Mouse (Mus musculus): Measurements from ENCODE around the gene Rell1. TPM values are rescaled to one million over a fixed set of nuclear protein-coding genes. Genes with fewer than 3 reads are reported as not detected.

Rell1 gene
- total RNA-seq, 1 experiment from 2014 or later: 36.7 TPM

- no peak for ATAC-seq (replicated peaks; ENCODE audit: insufficient number of reproducible peaks, low FRiP score, low TSS enrichment, poor library complexity, severe bottlenecking)
These were observed 11.1 kb downstream of the Rell1 start for GRCm38 (mm10) chr5:63957607-63958006.

DNA sequence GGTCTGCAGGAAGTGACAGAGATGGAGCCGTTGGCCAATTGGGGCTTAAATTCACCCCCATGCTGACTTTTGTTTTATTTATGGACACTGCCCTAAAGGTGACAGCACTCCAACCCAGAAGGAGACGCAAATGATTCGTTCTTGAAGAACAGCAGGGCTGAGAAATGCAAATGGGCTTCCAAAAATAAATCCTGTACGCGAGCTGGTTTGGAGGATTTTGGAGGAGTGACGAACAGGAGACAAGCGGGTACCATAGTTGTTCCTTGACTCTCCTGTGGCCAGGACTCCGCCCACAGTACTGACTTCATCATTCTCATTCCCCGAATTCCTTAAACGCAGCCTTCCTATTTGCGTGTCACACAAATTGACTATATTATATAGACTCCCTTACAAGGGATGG is 12.3 kb downstream of the Rell1 start:
- no peak for ATAC-seq (replicated peaks; ENCODE audit: insufficient number of reproducible peaks, low FRiP score, low TSS enrichment, poor library complexity, severe bottlenecking)

GRCm38 (mm10) chr5:63953401-63954032 is 15.2 kb downstream of the Rell1 start:
- no peak for ATAC-seq (replicated peaks; ENCODE audit: insufficient number of reproducible peaks, low FRiP score, low TSS enrichment, poor library complexity, severe bottlenecking)

DNA sequence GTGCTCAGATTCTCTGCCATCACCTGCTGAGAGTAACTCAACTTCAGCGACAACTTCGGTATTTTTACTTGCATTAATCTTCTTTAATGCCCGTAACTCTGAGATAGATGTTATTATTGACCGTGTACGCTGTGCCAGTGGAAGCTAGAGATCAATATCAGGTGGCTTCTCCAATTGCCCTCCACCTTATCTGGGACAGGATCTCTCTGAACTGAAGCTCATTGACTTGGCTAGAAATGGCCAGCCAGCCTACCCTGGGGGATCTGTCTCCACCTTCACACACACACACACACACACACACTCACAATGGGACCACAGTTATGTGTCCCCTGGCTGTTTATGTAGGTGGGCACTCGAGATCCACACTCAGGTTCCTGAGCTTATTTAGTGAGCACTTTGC is 16.7 kb downstream of the Rell1 start:
- no peak for ATAC-seq (replicated peaks; ENCODE audit: insufficient number of reproducible peaks, low FRiP score, low TSS enrichment, poor library complexity, severe bottlenecking)

DNA sequence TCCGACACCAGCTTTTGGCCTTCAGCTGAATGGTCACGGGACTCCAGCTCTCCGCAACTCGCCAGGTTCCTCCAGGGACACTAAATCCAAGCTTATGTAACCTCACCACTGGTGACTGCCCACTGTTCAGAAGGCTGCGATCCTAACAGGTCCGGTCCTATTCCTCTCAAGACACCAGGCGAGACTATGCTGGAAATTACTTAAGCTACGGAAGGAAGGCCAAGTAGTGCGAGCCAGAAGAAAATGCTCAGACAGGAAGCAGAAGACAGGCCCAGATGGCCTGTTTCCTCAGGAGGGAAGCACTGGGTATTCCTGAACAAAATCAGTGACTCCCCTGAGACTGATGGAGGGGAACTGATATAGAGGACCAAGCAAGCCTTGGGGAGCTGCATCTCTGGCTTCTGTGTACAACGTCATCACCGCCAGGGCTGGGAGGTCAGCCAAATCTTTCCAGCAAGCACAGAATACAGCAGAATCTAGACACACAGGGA is 17.2 kb downstream of the Rell1 start:
- ATAC-seq (replicated peaks; ENCODE audit: insufficient number of reproducible peaks, low FRiP score, low TSS enrichment, poor library complexity, severe bottlenecking): no peak

DNA sequence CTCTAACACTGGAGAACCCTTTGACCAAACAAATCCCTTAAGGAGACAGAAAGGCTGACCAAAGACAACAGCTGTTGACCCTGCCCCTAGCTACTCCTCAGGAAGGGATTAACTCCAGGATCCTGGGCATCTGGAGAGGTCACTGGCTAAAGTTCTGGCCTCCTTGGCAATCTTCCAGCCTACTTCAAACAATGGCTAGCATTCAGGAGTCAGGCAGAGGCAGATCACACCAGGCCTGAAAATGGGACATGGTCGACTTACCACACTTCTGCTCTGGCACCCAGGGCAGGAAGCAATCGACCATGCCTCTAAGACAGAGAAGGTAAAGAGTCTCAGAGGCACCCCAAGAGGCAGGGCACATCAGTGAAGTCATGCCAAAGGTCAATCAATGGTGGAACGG is 19.5 kb downstream of the Rell1 start:
- ATAC-seq (replicated peaks; ENCODE audit: insufficient number of reproducible peaks, low FRiP score, low TSS enrichment, poor library complexity, severe bottlenecking): no peak

GRCm38 (mm10) chr5:63947526-63947925 is 21.2 kb downstream of the Rell1 start:
- no peak for ATAC-seq (replicated peaks; ENCODE audit: insufficient number of reproducible peaks, low FRiP score, low TSS enrichment, poor library complexity, severe bottlenecking)

DNA sequence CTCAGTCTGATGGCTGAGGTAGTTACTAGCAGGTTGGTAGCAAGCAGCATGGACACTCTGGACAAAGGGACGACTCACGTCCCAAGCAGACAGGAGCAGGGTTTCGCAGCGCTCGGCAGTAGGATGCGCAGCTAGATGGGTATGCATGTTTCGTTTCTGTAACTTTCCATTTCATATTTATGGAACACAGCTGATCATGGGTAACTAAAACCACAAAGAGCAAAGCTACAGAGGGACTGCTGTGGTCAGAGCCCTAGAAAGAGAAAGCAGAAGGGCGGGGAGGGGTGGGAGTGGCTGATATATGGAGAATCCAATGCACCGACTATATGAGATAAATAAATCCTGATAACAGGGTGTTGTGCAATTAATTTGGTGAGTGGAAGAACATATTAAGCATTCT is 25.4 kb downstream of the Rell1 start:
- peak; percentile 57; the same call in 1 of the 2 replicates for ATAC-seq (replicated peaks; ENCODE audit: insufficient number of reproducible peaks, low FRiP score, low TSS enrichment, poor library complexity, severe bottlenecking)

DNA sequence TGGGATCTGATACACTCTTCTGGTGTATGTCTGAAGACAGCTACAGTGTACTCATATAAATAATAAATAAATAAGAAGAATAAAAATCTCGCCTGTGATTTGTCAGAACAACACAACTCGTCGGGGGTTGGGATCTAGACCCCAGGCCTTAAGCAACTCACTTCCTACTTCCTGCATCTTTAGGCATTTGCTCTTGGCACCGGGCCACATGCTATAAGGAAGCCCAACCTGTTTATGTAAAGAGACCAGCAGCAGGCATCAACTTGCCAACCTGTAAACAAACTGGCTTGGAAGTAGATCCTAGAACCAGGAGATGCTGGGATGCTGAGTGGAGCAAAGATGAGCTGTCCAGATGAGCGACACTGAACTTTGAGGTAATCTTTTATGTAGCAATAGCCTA is 26.8 kb downstream of the Rell1 start:
- 0 out of 2 replicates have a peak, but pooled peaks have one; percentile 15 for ATAC-seq (replicated peaks; ENCODE audit: insufficient number of reproducible peaks, low FRiP score, low TSS enrichment, poor library complexity, severe bottlenecking)

- peak; percentile 72 for ATAC-seq (replicated peaks; ENCODE audit: insufficient number of reproducible peaks, low FRiP score, low TSS enrichment, poor library complexity, severe bottlenecking)
These were observed 30.1 kb downstream of the Rell1 start for GRCm38 (mm10) chr5:63938575-63938974.

GRCm38 (mm10) chr5:63936740-63937139 is 32.0 kb downstream of the Rell1 start:
- ATAC-seq (replicated peaks; ENCODE audit: insufficient number of reproducible peaks, low FRiP score, low TSS enrichment, poor library complexity, severe bottlenecking): peak; percentile 79

DNA sequence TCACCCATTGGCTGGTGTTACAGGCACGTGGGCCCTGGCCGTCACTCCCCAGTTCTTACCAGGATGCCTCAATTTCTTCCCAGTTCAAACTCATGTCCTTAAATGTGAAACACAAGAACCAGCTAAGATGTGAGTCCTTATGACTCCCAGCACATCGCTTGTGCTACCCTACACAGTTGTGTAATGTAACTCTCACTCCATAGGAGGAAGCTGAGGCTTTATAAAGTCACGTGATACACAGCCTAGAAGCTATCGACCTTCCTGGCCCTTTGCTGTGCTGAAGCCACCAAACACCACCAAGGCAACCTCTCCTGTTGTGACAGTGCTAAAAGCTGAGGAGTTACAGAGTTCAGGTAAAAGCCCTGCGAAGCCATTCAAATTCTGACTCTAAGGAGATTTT is 33.1 kb downstream of the Rell1 start:
- ATAC-seq (replicated peaks; ENCODE audit: insufficient number of reproducible peaks, low FRiP score, low TSS enrichment, poor library complexity, severe bottlenecking): peak; percentile 45; the same call in 1 of the 2 replicates

DNA sequence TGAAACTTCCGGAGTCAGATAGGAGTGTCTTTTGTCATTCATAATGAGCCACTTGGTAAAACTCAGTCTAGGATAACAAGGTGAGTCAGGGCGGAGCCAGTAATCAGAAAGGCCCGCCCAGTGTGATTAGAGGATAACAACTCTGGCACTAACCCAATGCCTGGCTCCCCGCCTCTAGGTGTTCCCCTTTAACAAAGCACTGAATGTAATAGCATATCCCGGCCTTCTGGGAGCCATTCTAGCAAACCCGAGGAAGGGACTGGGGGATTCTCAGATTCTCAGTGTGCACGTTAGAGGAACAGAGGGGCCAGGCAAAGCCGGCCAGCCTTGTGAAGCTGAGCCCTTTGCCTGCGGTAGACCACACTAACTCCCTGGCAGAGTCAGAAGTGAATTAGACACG is 35.9 kb downstream of the Rell1 start:
- no peak for ATAC-seq (replicated peaks; ENCODE audit: insufficient number of reproducible peaks, low FRiP score, low TSS enrichment, poor library complexity, severe bottlenecking)

GRCm38 (mm10) chr5:63930824-63931358 is 37.8 kb downstream of the Rell1 start:
- no peak for ATAC-seq (replicated peaks; ENCODE audit: insufficient number of reproducible peaks, low FRiP score, low TSS enrichment, poor library complexity, severe bottlenecking)

DNA sequence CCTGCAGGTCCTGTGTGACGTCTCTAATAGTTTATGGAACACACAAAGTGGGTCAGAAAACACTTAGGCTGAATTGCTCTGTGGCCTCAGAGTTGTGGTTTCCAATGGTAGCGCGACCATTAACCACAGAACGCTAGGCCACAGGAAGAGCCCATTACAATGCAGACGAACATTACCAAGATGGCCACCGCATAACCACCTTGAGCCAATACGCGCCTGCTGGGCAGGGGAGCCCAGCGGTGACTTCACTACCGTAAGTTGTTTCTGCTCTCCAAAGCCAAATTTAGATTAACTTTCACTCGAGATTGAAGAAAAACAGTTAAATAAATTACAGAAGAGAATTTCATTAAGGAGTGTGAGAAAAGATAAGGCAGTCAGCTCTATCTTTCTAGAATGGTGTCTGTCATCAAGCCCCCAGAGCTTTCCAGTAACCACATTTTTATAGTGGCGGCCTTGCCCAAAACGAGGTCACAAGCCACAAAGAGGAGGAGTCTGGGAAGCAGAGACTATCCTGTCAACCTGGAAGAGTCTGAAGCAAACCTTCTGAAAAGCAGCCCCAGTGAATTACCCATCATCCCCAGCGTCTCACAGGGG is 43.6 kb downstream of the Rell1 start:
- ATAC-seq (replicated peaks; ENCODE audit: insufficient number of reproducible peaks, low FRiP score, low TSS enrichment, poor library complexity, severe bottlenecking): no peak

DNA sequence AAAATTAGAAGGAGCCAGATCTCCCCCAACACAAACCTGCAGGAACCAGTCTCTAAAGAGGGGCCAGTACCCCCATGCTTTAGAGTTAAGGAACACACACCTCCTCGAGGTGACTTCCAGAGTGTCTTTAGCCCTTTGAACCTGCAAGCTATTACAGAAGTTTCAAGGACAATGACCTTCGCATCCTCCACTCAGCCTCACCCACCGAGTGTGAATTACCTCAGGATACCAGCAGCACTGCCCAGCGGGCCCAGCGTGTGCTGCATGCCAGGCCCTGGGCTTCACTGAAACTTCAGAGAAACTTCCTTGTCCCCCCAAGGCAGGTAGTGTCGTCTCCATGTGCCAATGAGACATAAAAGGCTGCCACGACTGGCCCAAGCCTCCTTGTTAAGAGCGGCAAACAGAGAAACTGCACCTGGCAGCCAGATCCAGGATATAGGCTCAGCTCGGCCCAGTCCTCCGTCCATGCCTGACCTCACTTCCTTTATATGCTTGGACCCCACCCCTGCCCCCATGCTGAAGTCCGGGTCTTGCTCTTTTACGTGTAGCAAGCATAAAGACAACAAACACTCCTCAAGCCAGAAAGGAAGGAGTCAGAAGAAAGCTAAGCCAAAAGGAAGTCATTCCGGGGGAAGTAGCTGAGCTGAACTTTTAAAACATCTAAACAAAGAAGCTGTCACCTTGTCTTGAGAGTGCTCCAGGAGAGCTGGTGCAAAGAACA is 45.2 kb downstream of the Rell1 start:
- ATAC-seq (replicated peaks; ENCODE audit: insufficient number of reproducible peaks, low FRiP score, low TSS enrichment, poor library complexity, severe bottlenecking): no peak

DNA sequence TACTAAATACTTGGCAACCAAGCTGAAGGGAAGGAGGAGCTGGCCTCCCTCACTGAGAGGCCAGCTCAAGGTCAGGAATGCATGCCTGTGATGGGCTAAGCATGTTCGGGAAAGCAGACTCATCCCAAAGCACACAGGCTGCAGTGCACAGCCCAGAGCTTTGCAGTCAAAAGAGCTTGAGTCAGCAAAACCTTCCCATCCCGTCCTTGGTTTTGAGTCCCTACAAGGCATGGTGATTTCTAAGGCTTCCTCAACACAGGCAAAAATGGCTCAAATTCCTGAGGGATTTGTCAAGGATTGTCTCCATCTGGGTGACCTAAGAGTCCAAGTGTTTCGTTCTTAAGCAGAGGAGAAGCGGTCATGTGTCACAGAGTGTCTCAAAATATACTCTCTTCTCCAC is 50.5 kb downstream of the Rell1 start:
- no peak for ATAC-seq (replicated peaks; ENCODE audit: insufficient number of reproducible peaks, low FRiP score, low TSS enrichment, poor library complexity, severe bottlenecking)

DNA sequence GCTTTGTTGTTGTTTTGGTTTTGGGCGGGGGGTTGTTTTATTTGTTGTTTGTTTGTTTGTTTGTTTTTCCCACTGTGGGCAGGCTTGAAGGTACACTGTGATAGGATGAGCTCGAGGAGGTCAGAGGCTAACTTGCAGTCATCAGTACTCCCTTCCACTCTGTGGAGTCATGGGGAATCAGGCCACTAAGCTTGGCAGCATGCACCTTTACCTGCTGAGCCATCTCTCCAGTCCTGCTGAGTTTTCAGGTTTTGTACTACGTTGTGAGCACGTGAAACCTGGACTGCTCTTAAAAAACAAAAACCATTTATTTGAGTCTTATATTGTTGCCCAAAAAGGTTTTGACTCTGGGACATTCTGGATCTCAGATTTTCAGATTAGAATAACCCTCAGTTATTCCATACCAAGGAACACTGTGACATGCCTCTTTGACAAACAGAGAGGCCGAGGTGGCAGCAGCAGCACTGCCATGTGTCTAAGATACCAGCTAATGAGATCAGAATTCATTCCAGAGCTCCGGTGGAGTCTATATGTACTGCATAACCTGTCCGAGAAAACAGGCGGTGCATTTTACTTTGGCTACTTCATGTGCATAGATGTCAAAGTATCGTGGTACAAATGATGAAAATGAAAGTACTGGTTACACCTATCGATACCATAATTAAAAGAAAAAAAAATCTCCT is 52.1 kb downstream of the Rell1 start:
- no peak for ATAC-seq (replicated peaks; ENCODE audit: insufficient number of reproducible peaks, low FRiP score, low TSS enrichment, poor library complexity, severe bottlenecking)

DNA sequence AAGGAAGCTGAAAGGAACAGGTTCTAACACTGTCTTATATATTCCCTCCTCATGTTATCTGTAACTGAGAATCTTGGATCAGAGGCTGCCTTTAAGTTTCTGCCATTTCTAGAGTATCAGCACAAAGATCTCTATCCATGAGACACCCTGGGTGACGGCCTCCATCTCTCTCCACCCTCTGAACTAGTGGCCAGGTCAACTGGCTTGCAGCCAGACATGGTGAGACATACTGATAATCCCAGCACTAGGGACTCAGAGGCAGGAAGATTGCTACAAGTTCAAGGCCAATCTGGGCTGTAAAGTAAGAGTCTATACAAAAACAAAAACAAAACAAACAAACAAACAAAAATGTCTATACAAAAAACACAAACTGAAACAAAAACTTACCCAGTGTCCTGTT is 53.8 kb downstream of the Rell1 start:
- ATAC-seq (replicated peaks; ENCODE audit: insufficient number of reproducible peaks, low FRiP score, low TSS enrichment, poor library complexity, severe bottlenecking): no peak
